Mouse (Mus musculus) stomach, embryonic 14.5 days (tissue): ENCODE data around the gene Itpr1. TPM values are rescaled to one million over a fixed set of nuclear protein-coding genes. Genes with fewer than 3 reads are reported as not detected.

Experiments used
- ATAC-seq: fragments of 200-750 bp; cut with Nextera tagmentation; 2 replicates; pipeline ENCODE4 v1.8.0; 2017; ENCODE audit warnings: low read depth, moderate TSS enrichment; ENCODE audit not compliant: insufficient number of reproducible peaks, insufficient read depth, low FRiP score
- H3K27ac ChIP-seq: fragments of 300-500 bp; sonication (generic); 2 replicates; pipeline ENCODE4 v1.5.1; 2014; ENCODE audit warnings: mild to moderate bottlenecking, low read length, moderate library complexity, mixed read lengths
- H3K27me3 ChIP-seq: fragments of 300-500 bp; sonication (generic); 2 replicates; pipeline ENCODE4 v1.6.1; 2014; ENCODE audit warnings: low read length, control low read depth, mixed read lengths; ENCODE audit not compliant: control insufficient read depth, insufficient read depth
- H3K36me3 ChIP-seq: fragments of 300-500 bp; sonication (generic); 2 replicates; pipeline ENCODE4 v1.6.1; 2014; ENCODE audit warnings: mild to moderate bottlenecking, control low read depth, low read length, moderate library complexity, mixed read lengths; ENCODE audit not compliant: control insufficient read depth, insufficient read depth
- H3K4me1 ChIP-seq: fragments of 300-500 bp; sonication (generic); 2 replicates; pipeline ENCODE4 v1.6.1; 2014; ENCODE audit warnings: low read length, control low read depth, mixed read lengths; ENCODE audit not compliant: control insufficient read depth, insufficient read depth
- H3K4me2 ChIP-seq: fragments of 300-500 bp; sonication (generic); replicated peaks from 2 replicates; pipeline ENCODE4 v1.6.1; 2014; ENCODE audit warnings: low read depth, low read length, control low read depth
- H3K4me3 ChIP-seq: fragments of 300-500 bp; sonication (generic); 2 replicates; pipeline ENCODE4 v1.5.1; 2014; ENCODE audit warnings: low read depth, low read length, control low read depth
- H3K9ac ChIP-seq: fragments of 300-500 bp; sonication (generic); replicated peaks from 2 replicates; pipeline ENCODE4 v1.6.1; 2014; ENCODE audit warnings: low read depth, mild to moderate bottlenecking, control low read depth, low read length, moderate library complexity, mixed read lengths
- H3K9me3 ChIP-seq: fragments of 300-500 bp; sonication (generic); 2 replicates; pipeline ENCODE4 v1.6.1; 2016; ENCODE audit warnings: low read depth, low read length, control low read depth; ENCODE audit not compliant: control insufficient read depth
- WGBS: fragments of 180-500 bp; shearing (Covaris S2); extraction: QIAGEN DNeasy Blood & Tissue Kit; methylation state at CpG from one replicate; pipeline ENCODE4 v1.1.7; 2014; 5-methylcytosine and 5-hydroxymethylcytosine counted together
- polyA plus RNA-seq: library from polyadenylated mRNA; unstranded; fragments of >200 nt; fragmentation: Nextera tagmentation; extraction: Ambion mirVana; gene quantifications from 2 replicates; pipeline ENCODE4 v1.2.1, GENCODE M21; 2014

Gene Itpr1
- polyA plus RNA-seq, 1 experiment from 2014 or later = 13.5 TPM

- no peak overlapping the region for H3K27ac ChIP-seq
- H3K4me2 ChIP-seq = no peak overlapping the region
- ATAC-seq = no peak
- no peak overlapping the region for H3K4me3 ChIP-seq
- H3K9ac ChIP-seq = no peak overlapping the region
- H3K9me3 ChIP-seq = no peaks in the 10 kb centered on the region
- H3K27me3 ChIP-seq = no peaks in the 10 kb centered on the region
- H3K4me1 ChIP-seq = peaks cover under 1% of the 10 kb centered on the region; the same call in 1 of the 2 replicates
- WGBS = 94% methylated on average over 3 of the region's 3 CpGs
- H3K36me3 ChIP-seq = no peaks in the 10 kb centered on the region
Measured at GRCm38 (mm10) chr6:108230608-108231007, 17.7 kb downstream of the Itpr1 start.

DNA sequence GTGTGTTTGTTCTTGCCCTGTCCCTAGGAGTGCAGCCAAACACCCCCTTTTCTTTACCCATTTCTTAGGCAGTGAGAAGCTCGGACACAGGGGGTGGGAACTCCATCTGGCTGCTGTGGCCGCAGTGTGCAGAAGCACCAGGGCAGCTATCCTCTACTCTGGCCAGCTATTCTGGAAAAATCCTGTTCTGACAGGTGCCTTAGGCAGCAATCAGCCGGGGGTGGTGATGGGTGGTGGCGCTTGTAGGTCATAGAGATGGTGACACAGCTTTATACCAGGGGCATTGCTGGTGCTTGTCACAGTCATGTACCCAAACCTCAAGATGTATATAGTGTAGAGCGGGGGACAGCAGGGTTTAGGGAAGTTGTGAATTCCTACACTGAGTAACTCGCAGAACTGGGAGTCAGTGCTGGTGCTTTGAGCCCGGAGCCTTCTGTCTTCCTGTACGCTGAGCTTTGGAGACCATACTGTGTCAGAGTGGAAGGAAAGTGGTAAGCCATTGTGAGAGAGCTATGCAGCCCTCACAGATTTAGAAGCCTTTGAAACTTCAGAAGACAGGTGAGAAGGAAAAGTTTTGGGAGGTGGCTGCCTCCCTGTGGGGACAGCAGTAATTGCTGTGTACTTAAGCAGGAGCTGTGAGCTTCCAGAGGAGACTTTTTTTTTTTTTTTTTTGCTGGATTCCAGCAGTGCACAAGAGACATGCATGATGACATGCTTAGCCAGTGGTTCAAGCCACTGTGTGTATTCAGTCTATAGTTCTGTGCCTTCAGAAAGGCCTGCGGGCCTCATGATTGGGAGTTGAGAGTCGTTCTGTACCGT, 19.2 kb downstream of the Itpr1 start:
- no peak for ATAC-seq
- Histone ChIP-seq H3K27ac (no peak overlapping the region), H3K9me3 (no peaks in the 10 kb centered on the region), H3K36me3 (no peaks in the 10 kb centered on the region), H3K4me2 (no peak overlapping the region), H3K27me3 (no peaks in the 10 kb centered on the region), H3K9ac (no peak overlapping the region), H3K4me3 (no peak overlapping the region), H3K4me1 (peaks cover 10% of the 10 kb centered on the region; the same call in 1 of the 2 replicates)
- 71% methylated on average over 11 of the region's 11 CpGs for WGBS

GRCm38 (mm10) chr6:108233070-108233469, 20.2 kb downstream of the Itpr1 start:
- 39% methylated on average over 6 of the region's 6 CpGs for WGBS
- Histone ChIP-seq H3K9ac (no peak overlapping the region), H3K27me3 (no peaks in the 10 kb centered on the region), H3K4me2 (no peak overlapping the region), H3K4me1 (peaks cover 10% of the 10 kb centered on the region; the same call in 1 of the 2 replicates), H3K4me3 (no peak overlapping the region), H3K27ac (no peak overlapping the region; the same call in 1 of the 2 replicates), H3K9me3 (no peaks in the 10 kb centered on the region), H3K36me3 (no peaks in the 10 kb centered on the region)
- ATAC-seq = no peak

DNA sequence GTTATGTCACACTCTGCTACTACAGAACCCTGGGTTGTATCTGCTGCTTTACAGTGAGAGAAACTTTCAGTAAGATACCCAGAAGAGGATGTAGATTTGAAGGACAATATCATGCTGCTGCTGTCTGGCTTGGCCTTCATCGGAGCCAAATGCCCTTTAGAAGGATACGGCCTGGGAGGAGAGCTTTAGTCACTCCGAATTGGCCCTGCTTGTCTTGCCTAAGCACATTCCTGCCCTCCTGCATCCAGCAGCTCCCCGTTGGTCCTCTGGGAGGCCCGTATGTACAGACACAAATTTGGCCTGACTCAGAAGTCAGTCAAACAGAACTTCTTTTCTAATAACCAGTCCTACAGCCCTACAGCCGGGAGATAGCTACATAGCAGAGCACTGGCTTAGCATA, 21.6 kb downstream of the Itpr1 start:
- Histone ChIP-seq H3K36me3 (no peaks in the 10 kb centered on the region), H3K27me3 (no peaks in the 10 kb centered on the region), H3K4me2 (no peak overlapping the region), H3K4me1 (peaks cover 10% of the 10 kb centered on the region; the same call in 1 of the 2 replicates), H3K27ac (no peak overlapping the region), H3K9me3 (no peaks in the 10 kb centered on the region), H3K9ac (no peak overlapping the region), H3K4me3 (no peak overlapping the region)
- 75% methylated on average over 6 of the region's 6 CpGs for WGBS
- no peak for ATAC-seq

DNA sequence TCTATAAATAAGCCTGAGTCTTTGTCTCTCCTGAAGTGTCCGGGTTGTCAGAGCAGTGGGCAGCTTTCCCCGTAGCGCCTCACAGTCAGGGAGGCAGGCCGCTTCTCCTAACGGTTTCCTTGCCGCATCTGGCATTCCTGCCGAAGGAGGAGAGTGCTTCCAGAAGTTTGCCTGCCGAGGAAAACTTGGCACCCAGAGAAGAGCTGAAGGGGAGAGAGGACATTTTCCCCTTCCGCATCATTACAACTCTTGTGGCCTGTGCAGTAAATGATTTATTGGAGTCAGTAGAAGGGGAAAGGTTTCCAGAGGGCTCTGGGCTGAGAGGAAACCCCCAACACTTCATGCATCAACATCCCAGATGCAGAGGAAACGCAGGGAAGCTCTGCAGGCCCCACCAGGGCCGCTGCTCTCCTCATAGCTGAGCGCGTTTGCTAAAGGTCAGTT, 22.8 kb downstream of the Itpr1 start:
- ATAC-seq = peak; percentile 43; the same call in 1 of the 2 replicates

GRCm38 (mm10) chr6:108236411-108236921, 23.6 kb downstream of the Itpr1 start:
- WGBS = 57% methylated on average over 9 of the region's 9 CpGs
- H3K9me3 ChIP-seq = no peaks in the 10 kb centered on the region
- H3K36me3 ChIP-seq = no peaks in the 10 kb centered on the region
- H3K4me1 ChIP-seq = peaks cover 10% of the 10 kb centered on the region; the same call in 1 of the 2 replicates
- no peak overlapping the region for H3K4me2 ChIP-seq
- peak overlapping the region; percentile 64; the same call in 1 of the 2 replicates for H3K27ac ChIP-seq
- H3K27me3 ChIP-seq = no peaks in the 10 kb centered on the region
- no peak overlapping the region for H3K9ac ChIP-seq
- ATAC-seq = no peak
- H3K4me3 ChIP-seq = no peak overlapping the region

More for the DNA sequence above, 22.8 kb downstream of the Itpr1 start:
- Histone ChIP-seq H3K9ac (no peak overlapping the region), H3K27ac (peak overlapping the region; percentile 64), H3K36me3 (no peaks in the 10 kb centered on the region), H3K4me1 (peaks cover 10% of the 10 kb centered on the region; the same call in 1 of the 2 replicates), H3K4me3 (no peak overlapping the region), H3K27me3 (no peaks in the 10 kb centered on the region), H3K9me3 (no peaks in the 10 kb centered on the region), H3K4me2 (no peak overlapping the region)
- 25% methylated on average over 13 of the region's 13 CpGs for WGBS

DNA sequence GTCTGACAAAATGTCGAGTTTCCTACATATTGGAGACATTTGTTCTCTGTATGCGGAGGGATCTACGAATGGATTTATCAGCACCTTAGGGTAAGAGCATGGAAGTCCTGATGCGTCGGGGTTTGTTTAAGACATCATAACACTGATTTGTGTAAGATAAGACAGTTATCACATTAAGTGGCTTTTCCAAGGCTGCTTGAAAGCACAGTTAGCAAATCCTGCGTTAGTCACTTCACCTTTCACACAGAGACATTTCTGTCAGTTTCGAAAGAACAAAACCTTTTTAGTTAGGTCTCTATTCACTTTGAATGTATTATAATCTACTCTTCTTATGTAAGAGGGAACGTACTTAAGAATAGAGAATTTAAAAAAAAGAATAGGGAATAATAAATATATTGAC, 24.1 kb downstream of the Itpr1 start:
- no peak overlapping the region for H3K4me3 ChIP-seq
- no peaks in the 10 kb centered on the region for H3K9me3 ChIP-seq
- H3K9ac ChIP-seq = no peak overlapping the region
- no peaks in the 10 kb centered on the region for H3K36me3 ChIP-seq
- ATAC-seq = no peak
- H3K4me1 ChIP-seq = peaks cover 10% of the 10 kb centered on the region; the same call in 1 of the 2 replicates
- no peak overlapping the region for H3K4me2 ChIP-seq
- H3K27me3 ChIP-seq = no peaks in the 10 kb centered on the region
- H3K27ac ChIP-seq = no peak overlapping the region
- 70% methylated on average over 8 of the region's 8 CpGs for WGBS

- Histone ChIP-seq H3K36me3 (no peaks in the 10 kb centered on the region; the same call in 1 of the 2 replicates), H3K27ac (no peak overlapping the region), H3K4me2 (no peak overlapping the region), H3K27me3 (no peaks in the 10 kb centered on the region), H3K4me3 (no peak overlapping the region), H3K4me1 (peaks cover 10% of the 10 kb centered on the region; the same call in 1 of the 2 replicates), H3K9me3 (no peaks in the 10 kb centered on the region), H3K9ac (no peak overlapping the region)
- WGBS = 60% methylated on average over 8 of the region's 8 CpGs
- no peak for ATAC-seq
Measured at GRCm38 (mm10) chr6:108237585-108237984, 24.7 kb downstream of the Itpr1 start.
